Mouse (Mus musculus): ENCODE data around the gene Tal1.

Tal1 gene

GRCm38 (mm10) chr4:115056371-115056920 lies at the start of gene Tal1:
TSS of gene Tal1 (plus strand) at chr4:115056426.
- no peak for DNase-seq (ENCODE audit: low spot score in 2 of 2)

GRCm38 (mm10) chr4:115014276-115014675 lies 42.0 kb upstream of the Tal1 start:
- DNase-seq (ENCODE audit: low spot score in 2 of 2) = no peak

- DNase-seq (ENCODE audit: low spot score in 2 of 2) = no peak
Measured at GRCm38 (mm10) chr4:115019997-115020396, 36.2 kb upstream of the Tal1 start.

GRCm38 (mm10) chr4:115035043-115035442 lies 21.2 kb upstream of the Tal1 start:
- no peak for DNase-seq (ENCODE audit: low spot score in 2 of 2)

- peak in 1 of 2 experiments; percentile 27 for DNase-seq (ENCODE audit: low spot score in 2 of 2)
Measured at GRCm38 (mm10) chr4:115038242-115038641, 18.0 kb upstream of the Tal1 start.

- no peak for DNase-seq (ENCODE audit: low spot score in 2 of 2)
Measured at GRCm38 (mm10) chr4:115045621-115046020, 10.6 kb upstream of the Tal1 start.

- DNase-seq (ENCODE audit: low spot score in 2 of 2) = peak; percentile 47 to 61
Measured at GRCm38 (mm10) chr4:115047750-115048149, 8.5 kb upstream of the Tal1 start.

GRCm38 (mm10) chr4:115048190-115048589 lies 8.0 kb upstream of the Tal1 start:
- no peak for DNase-seq (ENCODE audit: low spot score in 2 of 2)

- DNase-seq (ENCODE audit: low spot score in 2 of 2) = no peak
Measured at GRCm38 (mm10) chr4:115051245-115051644, 5.0 kb upstream of the Tal1 start.

GRCm38 (mm10) chr4:115052343-115053005 lies 3.8 kb upstream of the Tal1 start:
- DNase-seq (ENCODE audit: low spot score in 2 of 2) = peak; percentile 26 to 46

- no peak for DNase-seq (ENCODE audit: low spot score in 2 of 2)
Measured at GRCm38 (mm10) chr4:115055044-115055443, 1.2 kb upstream of the Tal1 start.

- no peak for DNase-seq (ENCODE audit: low spot score in 2 of 2)
Measured at GRCm38 (mm10) chr4:115055691-115056090, 535 bp upstream of the Tal1 start.

GRCm38 (mm10) chr4:115056921-115057673 lies 871 bp downstream of the Tal1 start:
- peak; percentile 53 to 57 for DNase-seq (ENCODE audit: low spot score in 2 of 2)

GRCm38 (mm10) chr4:115057674-115058316 lies 1.6 kb downstream of the Tal1 start:
- DNase-seq (ENCODE audit: low spot score in 2 of 2) = no peak

- no peak for DNase-seq (ENCODE audit: low spot score in 2 of 2)
Measured at GRCm38 (mm10) chr4:115058317-115058761, 2.1 kb downstream of the Tal1 start.

GRCm38 (mm10) chr4:115058871-115059590 lies 2.8 kb downstream of the Tal1 start:
- DNase-seq (ENCODE audit: low spot score in 2 of 2) = no peak

GRCm38 (mm10) chr4:115059871-115060270 lies 3.6 kb downstream of the Tal1 start:
- no peak for DNase-seq (ENCODE audit: low spot score in 2 of 2)

GRCm38 (mm10) chr4:115060753-115061152 lies 4.5 kb downstream of the Tal1 start:
- DNase-seq (ENCODE audit: low spot score in 2 of 2) = no peak

GRCm38 (mm10) chr4:115062540-115062874 lies 6.3 kb downstream of the Tal1 start:
- no peak for DNase-seq (ENCODE audit: low spot score in 2 of 2)

GRCm38 (mm10) chr4:115062875-115063517 lies 6.8 kb downstream of the Tal1 start:
- DNase-seq (ENCODE audit: low spot score in 2 of 2) = no peak

GRCm38 (mm10) chr4:115063518-115064239 lies 7.5 kb downstream of the Tal1 start:
- no peak for DNase-seq (ENCODE audit: low spot score in 2 of 2)

Measured in natural killer cell, adult 2 months (primary cell).